Mouse (Mus musculus): ENCODE data around the gene Acap1. TPM values are rescaled to one million over a fixed set of nuclear protein-coding genes. Genes with fewer than 3 reads are reported as not detected.

Gene Acap1
- polyA plus RNA-seq, 1 experiment from 2014 or later, result 0.93 TPM

DNA sequence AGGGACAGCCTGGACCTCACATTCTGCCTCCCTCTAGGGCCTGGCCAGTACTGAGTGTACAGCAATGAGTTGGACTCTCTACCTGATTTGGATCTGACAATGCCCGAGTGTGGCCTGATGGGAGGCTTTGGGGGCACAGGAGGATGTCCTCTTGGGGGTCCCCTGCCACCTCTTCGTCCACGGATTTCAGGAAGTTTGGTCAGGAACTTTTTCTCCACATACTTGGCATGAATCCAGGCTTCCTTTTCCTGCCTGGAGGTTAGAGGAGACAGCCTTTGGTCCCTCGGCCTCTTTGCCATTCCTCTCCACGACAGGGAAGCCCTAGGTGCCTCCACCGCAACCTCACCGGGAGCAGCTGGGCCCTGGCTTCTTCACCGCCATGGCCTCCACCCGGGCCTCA, 11.1 kb downstream of the Acap1 start:
- no peak overlapping the region for H3K4me3 ChIP-seq
- no peak for DNase-seq (ENCODE audit: low spot score)
- H3K9me3 ChIP-seq (replicated peaks), result no peaks in the 10 kb centered on the region
- H3K36me3 ChIP-seq, result no peaks in the 10 kb centered on the region
- H3K27me3 ChIP-seq (ENCODE audit: low read depth, poor library complexity, severe bottlenecking), result no peaks in the 10 kb centered on the region
- 0 out of 2 replicates have a peak overlapping the region, but pooled peaks have one; percentile 27 for H3K27ac ChIP-seq
- peaks cover 32% of the 10 kb centered on the region for H3K4me1 ChIP-seq
- 83% methylated on average over 9 of the region's 9 CpGs for WGBS

DNA sequence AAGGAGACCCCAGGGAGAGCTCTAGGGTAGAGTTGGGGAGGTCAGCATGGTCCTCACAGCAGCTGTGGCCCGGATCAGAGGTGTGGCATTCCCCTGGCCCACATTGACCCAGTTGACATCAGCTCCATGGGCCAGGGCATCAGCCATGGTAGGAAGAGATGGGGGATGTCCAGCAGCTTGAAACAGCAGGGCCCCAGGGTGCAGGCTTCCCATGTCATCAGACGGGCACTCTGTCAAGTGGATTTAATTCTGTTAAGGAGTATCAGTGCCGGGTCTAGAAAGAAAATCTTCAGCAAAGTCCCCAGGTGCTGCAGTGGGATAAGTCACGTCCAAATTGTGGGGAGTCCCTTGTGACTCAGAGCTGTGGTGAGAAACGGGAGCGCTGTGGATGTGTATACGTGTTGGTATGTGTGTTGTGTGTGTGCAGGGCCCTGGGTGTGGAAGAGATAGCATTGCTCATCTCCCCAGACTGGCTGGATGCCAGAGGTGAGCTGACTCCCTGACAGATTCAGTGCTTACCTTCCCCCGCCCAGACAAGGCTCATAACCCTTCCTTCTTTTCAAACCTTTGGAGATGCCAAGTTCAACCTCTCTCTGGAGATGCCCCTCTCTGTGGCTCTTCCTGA, 11.7 kb downstream of the Acap1 start:
- H3K9me3 ChIP-seq (replicated peaks), result no peaks in the 10 kb centered on the region
- H3K27ac ChIP-seq, result no peak overlapping the region
- 92% methylated on average over 8 of the region's 8 CpGs for WGBS
- no peak overlapping the region for H3K4me3 ChIP-seq
- no peaks in the 10 kb centered on the region for H3K36me3 ChIP-seq
- no peaks in the 10 kb centered on the region for H3K27me3 ChIP-seq (ENCODE audit: low read depth, poor library complexity, severe bottlenecking)
- peaks cover 36% of the 10 kb centered on the region for H3K4me1 ChIP-seq
- no peak for DNase-seq (ENCODE audit: low spot score)

DNA sequence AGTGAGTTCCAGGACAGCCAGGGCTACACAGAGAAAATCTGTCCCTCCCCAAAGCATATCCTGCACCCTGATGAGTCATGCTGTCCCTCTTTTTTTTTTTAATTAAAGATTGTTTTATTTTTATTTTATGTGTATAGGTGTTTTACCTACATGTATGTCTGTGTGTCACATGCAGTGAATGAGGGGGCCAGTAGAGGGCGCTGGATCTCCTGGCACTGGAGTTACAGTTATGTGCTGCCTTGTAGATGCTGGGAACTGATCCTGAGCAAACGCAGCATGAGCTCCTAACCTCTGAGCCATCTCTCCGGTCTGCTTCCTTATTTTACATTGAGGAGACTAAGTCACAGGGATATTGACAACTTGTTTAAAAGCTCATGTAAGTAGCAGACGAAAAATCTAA, 12.3 kb downstream of the Acap1 start:
- Histone ChIP-seq H3K27ac (no peak overlapping the region), H3K9me3 (replicated peaks) (no peaks in the 10 kb centered on the region), H3K36me3 (no peaks in the 10 kb centered on the region), H3K4me3 (no peak overlapping the region), H3K27me3 (ENCODE audit: low read depth, poor library complexity, severe bottlenecking) (no peaks in the 10 kb centered on the region), H3K4me1 (peaks cover 42% of the 10 kb centered on the region)
- 64% methylated on average over 4 of the region's 4 CpGs for WGBS
- DNase-seq (ENCODE audit: low spot score), result no peak

DNA sequence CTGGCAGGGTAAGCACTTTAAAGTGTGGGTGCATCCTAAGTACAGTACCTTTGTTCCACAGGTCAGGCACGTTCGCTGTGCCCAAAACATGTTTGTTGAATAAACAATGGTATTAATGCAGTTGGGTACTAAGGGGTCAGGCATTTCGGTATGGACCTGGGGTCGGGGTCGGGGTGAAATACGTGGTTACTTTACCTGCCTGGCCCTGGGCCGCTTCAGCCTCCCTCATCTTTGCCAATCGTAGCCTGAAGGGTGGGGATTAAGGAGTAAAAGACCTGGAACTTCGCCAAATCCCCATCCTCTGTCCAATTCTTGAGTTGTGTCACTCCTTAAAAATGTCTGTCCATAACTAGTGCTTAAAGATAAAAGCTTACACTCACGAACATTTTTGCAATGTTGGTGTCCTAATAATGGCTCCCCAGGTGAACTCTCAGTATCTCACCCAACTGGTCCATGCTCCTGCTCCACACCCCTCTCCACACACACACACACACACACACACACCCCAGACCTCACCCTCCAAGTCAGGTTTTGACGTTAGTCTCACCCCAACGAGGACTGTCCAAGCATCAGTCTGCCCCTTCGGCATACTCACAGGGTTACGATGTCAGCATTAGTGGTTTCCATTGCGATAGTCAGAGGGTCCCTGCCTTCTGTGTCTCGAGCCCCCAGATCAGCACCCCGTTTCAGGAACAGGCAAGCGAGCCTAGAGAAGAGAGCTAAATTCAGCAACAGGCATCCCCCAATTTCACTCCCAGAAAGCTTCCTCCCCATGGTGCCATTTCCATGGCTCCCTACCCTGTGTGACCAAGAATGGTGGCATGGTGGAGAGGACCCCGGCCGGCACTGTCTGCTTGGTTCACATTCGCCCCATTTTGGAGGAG, 13.3 kb downstream of the Acap1 start:
- no peak for DNase-seq (ENCODE audit: low spot score)
- WGBS, result 65% methylated on average over 21 of the region's 21 CpGs
- H3K4me1 ChIP-seq, result peaks cover 43% of the 10 kb centered on the region

DNA sequence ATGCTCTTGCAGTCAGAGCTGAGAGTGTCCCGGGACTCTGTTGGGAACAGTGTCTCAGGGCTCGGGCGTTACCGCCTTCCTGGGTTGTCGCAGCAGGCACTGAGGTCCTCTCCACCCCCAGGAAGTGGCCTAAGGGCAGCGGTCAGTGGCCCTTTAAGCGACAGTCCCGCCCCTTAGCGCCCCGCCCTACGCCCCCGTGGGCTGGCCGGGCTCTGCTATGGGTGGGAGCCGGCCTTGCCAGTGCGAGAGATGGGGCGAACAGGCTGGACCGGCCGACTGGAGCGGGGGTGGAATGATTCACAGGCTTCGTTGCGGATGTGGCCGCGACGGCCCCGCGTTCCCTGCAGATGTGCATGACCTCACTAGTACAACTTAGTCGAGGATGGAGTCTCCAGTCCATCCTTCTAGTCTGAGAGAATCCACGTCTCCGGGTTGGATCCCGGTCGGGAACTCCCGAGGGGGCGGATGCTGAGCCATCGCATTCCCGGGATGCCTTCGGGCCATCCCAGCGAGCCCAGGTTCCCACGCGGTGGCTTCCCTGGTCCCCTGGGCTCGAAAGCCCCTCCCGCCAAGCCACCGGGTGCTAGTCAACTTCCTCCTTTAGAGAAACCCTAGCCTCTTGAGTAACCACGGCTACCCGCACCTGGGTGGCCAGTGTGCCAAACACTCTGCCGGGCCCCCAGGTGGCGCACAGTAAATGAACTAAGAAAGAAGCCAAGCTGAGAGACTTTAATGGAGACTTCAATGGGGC, 14.3 kb downstream of the Acap1 start, which contains the start of gene Kctd11:
Gene Kctd11, minus strand, starts transcription at position 554 of the 751 bp plus-strand sequence.
- WGBS, result under 1% methylated on average over 46 of the region's 46 CpGs
- no peaks in the 10 kb centered on the region for H3K27me3 ChIP-seq (ENCODE audit: low read depth, poor library complexity, severe bottlenecking)
- no peaks in the 10 kb centered on the region for H3K36me3 ChIP-seq
- H3K4me3 ChIP-seq, result peak within 1 kb of the TSS; percentile 58
- H3K9me3 ChIP-seq (replicated peaks), result no peaks in the 10 kb centered on the region
- H3K27ac ChIP-seq, result peak within 1 kb of the TSS; percentile 87
- peak; percentile 89 for DNase-seq (ENCODE audit: low spot score)
- peaks cover 52% of the 10 kb centered on the region for H3K4me1 ChIP-seq

More for the DNA sequence above, 13.3 kb downstream of the Acap1 start:
- peak overlapping the region; percentile 58 for H3K4me3 ChIP-seq
- H3K27me3 ChIP-seq (ENCODE audit: low read depth, poor library complexity, severe bottlenecking), result no peaks in the 10 kb centered on the region
- peak overlapping the region; percentile 87 for H3K27ac ChIP-seq
- no peaks in the 10 kb centered on the region for H3K36me3 ChIP-seq
- no peaks in the 10 kb centered on the region for H3K9me3 ChIP-seq (replicated peaks)

DNA sequence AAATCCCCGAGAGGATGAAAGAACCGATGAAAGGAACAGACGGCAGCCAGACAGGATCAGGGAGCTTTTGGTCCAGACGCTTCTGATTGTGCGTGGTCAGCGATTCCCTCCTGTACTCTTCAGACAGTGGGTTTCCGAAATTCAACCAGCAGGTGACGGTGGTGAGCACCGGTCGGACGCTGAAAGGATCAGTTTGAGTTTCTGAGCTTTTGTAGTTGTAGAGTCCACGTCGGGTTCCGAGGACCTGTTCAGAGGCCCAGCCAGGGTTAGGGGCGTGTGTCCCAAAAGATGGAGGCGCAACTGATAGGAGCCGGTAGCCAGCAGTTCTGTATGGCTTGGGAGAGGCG, 14.9 kb downstream of the Acap1 start:
- peaks cover 55% of the 10 kb centered on the region for H3K4me1 ChIP-seq

DNA sequence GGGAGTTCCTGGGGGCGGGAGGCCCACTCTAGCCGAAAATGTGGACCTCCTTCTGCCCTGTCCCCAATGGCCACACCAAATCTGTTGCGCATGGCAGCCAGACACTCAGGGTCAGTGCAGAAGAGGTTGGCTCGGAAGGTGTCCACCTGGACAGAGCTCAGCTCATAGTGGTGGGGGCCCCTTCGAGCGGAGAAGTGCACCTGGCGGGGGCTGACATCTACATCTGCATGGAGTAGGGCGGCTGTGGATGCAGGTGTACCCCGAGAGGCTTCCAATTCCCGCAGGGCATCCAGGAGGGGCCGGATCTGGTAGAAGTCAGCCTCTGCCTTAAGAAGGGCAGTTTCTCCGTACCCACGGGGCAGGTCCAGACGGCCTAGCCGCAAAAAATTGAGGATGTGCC, 15.6 kb downstream of the Acap1 start:
- H3K36me3 ChIP-seq, result no peaks in the 10 kb centered on the region
- DNase-seq (ENCODE audit: low spot score), result no peak
- H3K27me3 ChIP-seq (ENCODE audit: low read depth, poor library complexity, severe bottlenecking), result no peaks in the 10 kb centered on the region
- H3K4me3 ChIP-seq, result peak overlapping the region; percentile 58
- H3K4me1 ChIP-seq, result peaks cover 55% of the 10 kb centered on the region
- no peaks in the 10 kb centered on the region for H3K9me3 ChIP-seq (replicated peaks)
- H3K27ac ChIP-seq, result peak overlapping the region; percentile 87; the same call in 1 of the 2 replicates
- 55% methylated on average over 15 of the region's 15 CpGs for WGBS

More for the DNA sequence above, 14.9 kb downstream of the Acap1 start:
- H3K36me3 ChIP-seq, result no peaks in the 10 kb centered on the region
- no peaks in the 10 kb centered on the region for H3K27me3 ChIP-seq (ENCODE audit: low read depth, poor library complexity, severe bottlenecking)
- peak overlapping the region; percentile 87 for H3K27ac ChIP-seq
- no peaks in the 10 kb centered on the region for H3K9me3 ChIP-seq (replicated peaks)
- WGBS, result under 1% methylated on average over 18 of the region's 18 CpGs
- H3K4me3 ChIP-seq, result peak overlapping the region; percentile 58
- DNase-seq (ENCODE audit: low spot score), result no peak

DNA sequence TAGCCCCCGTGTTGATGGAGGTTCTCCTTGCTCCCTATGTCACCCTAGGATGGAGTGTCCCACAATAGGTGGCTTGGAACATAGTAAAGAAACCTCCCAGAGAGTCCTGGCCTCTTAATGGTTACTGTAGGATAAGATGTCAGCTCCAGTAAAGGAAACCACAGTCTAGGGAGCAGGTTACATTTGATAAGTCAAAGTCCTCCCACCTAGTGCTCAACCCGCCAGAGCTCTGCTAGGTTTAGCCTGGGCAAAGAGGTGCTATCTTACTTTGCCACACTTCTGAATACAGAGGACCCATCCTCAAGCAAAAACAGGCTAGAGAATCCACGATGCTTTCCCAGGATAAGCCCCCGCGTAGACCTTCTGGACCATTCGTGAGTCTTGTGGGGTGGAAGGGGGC, 16.4 kb downstream of the Acap1 start:
- no peak for DNase-seq (ENCODE audit: low spot score)
- Histone ChIP-seq H3K9me3 (replicated peaks) (no peaks in the 10 kb centered on the region), H3K27ac (0 out of 2 replicates have a peak overlapping the region, but pooled peaks have one; percentile 87), H3K4me3 (no peak overlapping the region), H3K36me3 (no peaks in the 10 kb centered on the region), H3K27me3 (ENCODE audit: low read depth, poor library complexity, severe bottlenecking) (no peaks in the 10 kb centered on the region), H3K4me1 (peaks cover 55% of the 10 kb centered on the region)
- 89% methylated on average over 6 of the region's 6 CpGs for WGBS

DNA sequence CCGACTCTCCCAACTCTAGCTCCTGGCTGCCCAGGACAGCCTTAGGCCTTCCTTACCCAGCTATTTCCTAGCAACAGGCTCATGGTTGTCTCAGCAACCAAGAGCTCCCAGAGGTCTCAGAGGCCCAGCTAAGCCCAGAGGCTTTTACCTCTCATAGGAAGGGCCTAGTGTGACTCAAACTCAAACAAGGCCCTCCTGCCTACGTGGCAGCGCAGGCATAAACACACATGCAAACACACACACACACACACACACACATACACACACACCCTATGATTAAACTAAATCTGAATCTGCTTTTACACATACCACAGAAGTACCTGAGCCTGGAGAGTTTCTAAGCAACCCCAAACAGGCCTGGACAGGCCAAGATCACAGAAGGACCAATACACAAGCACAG, 16.9 kb downstream of the Acap1 start:
- H3K4me1 ChIP-seq, result peaks cover 55% of the 10 kb centered on the region
- no peaks in the 10 kb centered on the region for H3K27me3 ChIP-seq (ENCODE audit: low read depth, poor library complexity, severe bottlenecking)
- no peaks in the 10 kb centered on the region for H3K36me3 ChIP-seq
- H3K9me3 ChIP-seq (replicated peaks), result no peaks in the 10 kb centered on the region
- no peak overlapping the region for H3K27ac ChIP-seq
- 89% methylated on average over 3 of the region's 3 CpGs for WGBS
- no peak overlapping the region for H3K4me3 ChIP-seq
- no peak for DNase-seq (ENCODE audit: low spot score)

DNA sequence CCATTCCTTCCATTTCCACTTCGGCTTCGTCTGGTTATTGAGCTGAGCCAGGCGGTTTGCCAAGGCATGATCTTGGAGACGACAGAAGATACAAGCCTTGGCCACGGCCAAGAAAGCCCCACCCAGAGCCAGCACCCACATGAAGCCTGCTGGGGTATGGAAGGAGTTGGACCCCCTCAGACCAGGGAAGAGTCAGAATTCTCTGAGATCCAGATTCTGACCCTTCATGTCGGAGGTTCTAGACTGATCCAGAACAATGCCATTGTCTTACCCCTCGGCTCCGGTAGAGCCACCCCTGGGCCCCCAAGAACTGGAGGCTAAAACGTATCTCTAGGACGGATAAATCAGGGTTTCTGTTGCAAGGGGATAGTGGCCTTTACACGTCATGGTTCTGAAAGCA, 17.5 kb downstream of the Acap1 start, which contains the start of gene Tmem95:
Gene Tmem95, minus strand, starts transcription at position 141 of the 400 bp plus-strand sequence.
- Histone ChIP-seq H3K4me1 (peaks cover 55% of the 10 kb centered on the region), H3K27me3 (ENCODE audit: low read depth, poor library complexity, severe bottlenecking) (no peaks in the 10 kb centered on the region), H3K36me3 (no peaks in the 10 kb centered on the region), H3K27ac (peak within 1 kb of the TSS; percentile 15; the same call in 1 of the 2 replicates), H3K9me3 (replicated peaks) (no peaks in the 10 kb centered on the region), H3K4me3 (peak within 1 kb of the TSS; percentile 33)
- 93% methylated on average over 11 of the region's 11 CpGs for WGBS
- DNase-seq (ENCODE audit: low spot score), result no peak

DNA sequence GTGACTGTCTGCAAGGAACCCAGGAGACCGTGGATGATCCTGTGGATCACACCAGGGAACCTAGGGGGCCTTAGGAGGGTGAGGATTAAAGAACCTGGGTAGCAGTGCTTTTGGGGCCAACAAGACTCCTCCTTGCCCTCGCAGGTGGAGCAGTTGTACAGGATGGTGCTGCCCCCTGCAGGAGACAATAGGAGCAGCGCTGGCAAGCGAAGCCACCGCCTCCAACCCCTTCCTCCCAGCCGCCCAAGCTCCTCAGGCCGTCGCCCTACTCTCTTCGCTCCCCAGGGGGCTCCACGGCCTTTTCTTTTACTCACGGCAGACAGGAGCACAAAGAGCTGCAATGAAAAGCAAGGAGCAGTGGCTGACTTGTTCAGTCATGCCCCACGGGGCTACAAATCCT, 18.5 kb downstream of the Acap1 start:
- 5% methylated on average over 12 of the region's 12 CpGs for WGBS
- H3K27me3 ChIP-seq (ENCODE audit: low read depth, poor library complexity, severe bottlenecking), result no peaks in the 10 kb centered on the region
- peak overlapping the region; percentile 33 for H3K4me3 ChIP-seq
- peaks cover 50% of the 10 kb centered on the region for H3K4me1 ChIP-seq
- no peaks in the 10 kb centered on the region for H3K36me3 ChIP-seq
- H3K27ac ChIP-seq, result peak overlapping the region; percentile 15; the same call in 1 of the 2 replicates
- peak; percentile 89 for DNase-seq (ENCODE audit: low spot score)
- H3K9me3 ChIP-seq (replicated peaks), result no peaks in the 10 kb centered on the region

DNA sequence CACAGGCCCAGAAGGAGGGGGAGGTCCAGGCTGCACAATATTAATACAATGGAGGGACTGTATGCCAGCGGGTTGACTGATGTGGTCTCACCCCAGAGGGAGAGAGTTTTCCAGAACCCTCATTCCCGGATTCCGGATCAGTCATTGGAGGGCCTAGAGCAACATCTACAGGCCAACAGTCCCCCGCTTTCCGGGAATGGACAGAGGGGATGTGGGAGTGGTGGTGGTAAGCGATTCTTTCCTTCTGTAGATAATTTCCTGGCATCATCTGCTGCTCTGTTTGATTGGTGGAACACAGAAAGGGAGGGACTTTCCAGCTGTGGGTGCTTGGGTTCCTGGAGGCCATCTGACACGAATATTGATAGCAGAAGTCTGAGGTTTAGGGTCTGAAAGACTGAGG, 19.2 kb downstream of the Acap1 start:
- H3K9me3 ChIP-seq (replicated peaks), result no peaks in the 10 kb centered on the region
- no peak overlapping the region for H3K27ac ChIP-seq
- peaks cover 43% of the 10 kb centered on the region for H3K4me1 ChIP-seq
- H3K4me3 ChIP-seq, result no peak overlapping the region
- no peaks in the 10 kb centered on the region for H3K27me3 ChIP-seq (ENCODE audit: low read depth, poor library complexity, severe bottlenecking)
- no peak for DNase-seq (ENCODE audit: low spot score)
- H3K36me3 ChIP-seq, result no peaks in the 10 kb centered on the region
- 73% methylated on average over 7 of the region's 7 CpGs for WGBS
